Mouse (Mus musculus) testis, adult 2 months (tissue): ENCODE results near the gene Mgat4c.

Experiments used
- CTCF ChIP-seq: fragments of 200-500 bp; IDR thresholded peaks from 2 replicates; pipeline ENCODE4 v1.5.1; 2012; ENCODE audit warnings: low read depth, mild to moderate bottlenecking, inconsistent platforms, low read length, moderate library complexity; ENCODE audit not compliant: control insufficient read depth, insufficient read depth, insufficient replicate concordance
- POLR2A ChIP-seq: fragments of 200-500 bp; IDR thresholded peaks from 2 replicates; pipeline ENCODE4 v1.6.1; 2012; ENCODE audit warnings: low read depth, mild to moderate bottlenecking, inconsistent platforms, low read length, moderate library complexity; ENCODE audit not compliant: control insufficient read depth

- TF ChIP-seq CTCF (no peak), POLR2A (no peak)
Measured at GRCm38 (mm10) chr10:102184726-102185125, 503.4 kb downstream of the Mgat4c start.
